Mouse (Mus musculus): Measurements from ENCODE around the gene Stra6.

GRCm38 (mm10) chr9:58195671-58196070 is 132.1 kb downstream of the Stra6 start:
- TF ChIP-seq HCFC1 (IDR thresholded peaks at IDR 0.05; ENCODE audit: borderline replicate concordance, insufficient read depth, low read length): no peak
- TF ChIP-seq CHD2 (IDR thresholded peaks at IDR 0.05; ENCODE audit: low read depth, low read length): no peak
- no peak for TF ChIP-seq ZC3H11A (IDR thresholded peaks at IDR 0.05; ENCODE audit: borderline replicate concordance, low read depth, low read length)
- TF ChIP-seq MAFK (IDR thresholded peaks at IDR 0.05; ENCODE audit: insufficient read depth, low read depth, low read length): no peak
- TF ChIP-seq ZNF384 (IDR thresholded peaks at IDR 0.05; ENCODE audit: low read depth, low read length): no peak

Measured in ES-E14 (cell line).